Mouse (Mus musculus): ENCODE measurements around the gene Gabrp. TPM values are rescaled to one million over a fixed set of nuclear protein-coding genes. Genes with fewer than 3 reads are reported as not detected.
A peak's percentile ranks its signal among the peaks of the same experiment; 100 is the strongest.

Gene Gabrp
- polyA plus RNA-seq, 1 experiment from 2014 or later = 0.52 TPM

DNA sequence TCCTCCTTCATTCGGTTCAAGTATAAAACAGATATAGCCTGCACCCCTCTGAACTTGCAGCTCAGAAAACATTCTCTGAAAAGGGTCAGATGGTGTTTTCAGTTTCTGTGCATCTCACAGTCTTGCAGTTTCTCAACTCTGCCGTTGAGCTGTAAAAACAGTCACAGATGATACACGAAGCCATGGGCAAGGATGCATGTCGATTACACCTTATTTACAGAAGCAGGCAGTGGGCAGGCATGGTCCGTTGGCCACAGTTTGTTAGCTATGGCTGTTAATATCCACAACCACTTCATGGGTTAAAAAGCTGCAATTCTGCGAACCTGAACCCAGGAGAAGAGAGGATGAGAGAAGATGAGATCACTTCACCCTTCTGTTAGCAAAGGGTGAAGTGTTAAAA lies 7.9 kb upstream of the Gabrp start:
- 72% methylated on average over 6 of the region's 6 CpGs for WGBS (ENCODE audit: insufficient replicate concordance)
- H3K4me3 ChIP-seq (ENCODE audit: low read depth, low read length) = no peak overlapping the region
- ATAC-seq (replicated peaks; ENCODE audit: insufficient number of reproducible peaks, low FRiP score, low TSS enrichment) = no peak

DNA sequence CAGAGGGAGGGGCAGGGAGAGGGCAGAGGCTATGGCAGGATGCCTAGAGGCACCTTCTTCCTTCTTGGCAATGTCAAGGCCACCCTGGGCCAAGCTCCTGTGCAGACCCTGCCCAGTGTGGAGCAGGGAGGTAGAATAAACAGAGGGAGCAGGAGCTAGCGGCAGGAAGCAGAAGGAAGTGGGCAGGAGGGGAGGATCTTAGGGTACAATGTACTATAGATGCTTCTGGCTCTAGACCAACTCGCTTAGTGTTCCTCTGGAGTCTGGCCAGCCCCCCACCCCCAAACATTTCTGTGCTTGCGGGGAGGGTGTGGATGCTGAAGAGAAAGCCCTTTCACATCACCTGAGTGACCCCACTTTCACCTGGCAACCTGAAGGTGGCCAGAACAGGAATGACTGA lies 862 bp upstream of the Gabrp start:
- no peak for ATAC-seq (replicated peaks; ENCODE audit: insufficient number of reproducible peaks, low FRiP score, low TSS enrichment)
- Histone ChIP-seq H3K27me3 (ENCODE audit: control insufficient read depth, insufficient read depth, low read length) (0 out of 2 replicates have a peak, but pooled peaks cover 5% of the 10 kb centered on the region), H3K4me2 (no peak overlapping the region), H3K9me3 (replicated peaks; ENCODE audit: control insufficient read depth, low read length) (no peaks in the 10 kb centered on the region), H3K9ac (ENCODE audit: low read depth, low read length) (no peak overlapping the region), H3K4me1 (ENCODE audit: control insufficient read depth, insufficient read depth, low read length) (no peaks in the 10 kb centered on the region), H3K4me3 (ENCODE audit: low read depth, low read length) (no peak overlapping the region), H3K36me3 (ENCODE audit: control insufficient read depth, insufficient read depth, low read length) (no peaks in the 10 kb centered on the region), H3K27ac (ENCODE audit: low read depth, low read length) (no peak overlapping the region)
- 56% methylated on average over 3 of the region's 3 CpGs for WGBS (ENCODE audit: insufficient replicate concordance)

More for the DNA sequence above, 7.9 kb upstream of the Gabrp start:
- no peak overlapping the region for H3K9ac ChIP-seq (ENCODE audit: low read depth, low read length)
- no peaks in the 10 kb centered on the region for H3K36me3 ChIP-seq (ENCODE audit: control insufficient read depth, insufficient read depth, low read length)
- H3K9me3 ChIP-seq (replicated peaks; ENCODE audit: control insufficient read depth, low read length) = no peaks in the 10 kb centered on the region
- no peaks in the 10 kb centered on the region for H3K27me3 ChIP-seq (ENCODE audit: control insufficient read depth, insufficient read depth, low read length)
- H3K4me1 ChIP-seq (ENCODE audit: control insufficient read depth, insufficient read depth, low read length) = no peaks in the 10 kb centered on the region
- no peak overlapping the region for H3K4me2 ChIP-seq
- H3K27ac ChIP-seq (ENCODE audit: low read depth, low read length) = no peak overlapping the region

DNA sequence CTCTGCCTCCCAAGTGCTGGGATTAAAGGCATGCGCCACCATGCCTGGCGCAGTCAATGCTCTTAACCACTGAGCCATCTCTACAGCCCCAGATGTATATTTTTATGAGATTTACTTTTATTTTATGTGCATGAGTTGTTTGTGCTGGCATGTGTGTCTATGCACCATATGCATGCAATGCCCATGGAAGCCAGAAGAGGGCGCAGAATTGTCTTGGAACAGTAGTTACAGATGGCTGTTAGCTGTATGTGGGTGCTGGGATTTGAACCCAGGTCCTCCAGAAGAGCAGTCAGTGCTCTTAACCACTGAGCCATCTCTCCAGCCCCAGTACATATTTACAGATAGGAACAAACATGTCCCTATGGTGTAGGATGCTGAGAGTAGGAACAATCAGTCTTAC lies 3.8 kb downstream of the Gabrp start:
- Histone ChIP-seq H3K27ac (ENCODE audit: low read depth, low read length) (no peak overlapping the region), H3K27me3 (ENCODE audit: control insufficient read depth, insufficient read depth, low read length) (0 out of 2 replicates have a peak, but pooled peaks cover 4% of the 10 kb centered on the region), H3K4me1 (ENCODE audit: control insufficient read depth, insufficient read depth, low read length) (no peaks in the 10 kb centered on the region), H3K9me3 (replicated peaks; ENCODE audit: control insufficient read depth, low read length) (no peaks in the 10 kb centered on the region), H3K4me2 (no peak overlapping the region), H3K36me3 (ENCODE audit: control insufficient read depth, insufficient read depth, low read length) (no peaks in the 10 kb centered on the region), H3K9ac (ENCODE audit: low read depth, low read length) (no peak overlapping the region), H3K4me3 (ENCODE audit: low read depth, low read length) (no peak overlapping the region)
- ATAC-seq (replicated peaks; ENCODE audit: insufficient number of reproducible peaks, low FRiP score, low TSS enrichment) = no peak
- 78% methylated on average over 3 of the region's 3 CpGs for WGBS (ENCODE audit: insufficient replicate concordance)

DNA sequence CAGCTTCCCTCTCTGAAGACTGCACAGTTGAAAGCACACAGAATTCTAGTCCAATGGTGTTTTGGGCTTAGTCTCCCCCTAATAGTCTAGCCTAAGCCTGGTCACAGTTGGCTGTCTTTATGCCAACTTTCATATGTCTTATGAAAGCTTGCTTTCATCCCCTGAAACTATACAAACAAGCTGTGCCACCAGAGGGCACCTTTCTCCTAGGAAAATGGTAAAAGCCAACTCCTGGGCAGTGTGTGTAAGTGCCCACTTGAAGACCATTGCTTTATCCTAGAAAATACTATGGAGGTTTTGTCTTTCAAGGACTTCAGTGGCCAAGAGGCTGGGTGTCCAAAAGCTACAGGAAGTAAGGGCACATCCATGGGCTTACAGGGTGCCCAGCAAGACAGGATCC lies 8.3 kb downstream of the Gabrp start:
- H3K27ac ChIP-seq (ENCODE audit: low read depth, low read length) = no peak overlapping the region
- no peak overlapping the region for H3K9ac ChIP-seq (ENCODE audit: low read depth, low read length)
- no peak overlapping the region for H3K4me3 ChIP-seq (ENCODE audit: low read depth, low read length)
- no peaks in the 10 kb centered on the region for H3K27me3 ChIP-seq (ENCODE audit: control insufficient read depth, insufficient read depth, low read length)
- H3K36me3 ChIP-seq (ENCODE audit: control insufficient read depth, insufficient read depth, low read length) = no peaks in the 10 kb centered on the region
- no peaks in the 10 kb centered on the region for H3K9me3 ChIP-seq (replicated peaks; ENCODE audit: control insufficient read depth, low read length)
- H3K4me1 ChIP-seq (ENCODE audit: control insufficient read depth, insufficient read depth, low read length) = no peaks in the 10 kb centered on the region
- H3K4me2 ChIP-seq = no peak overlapping the region
- ATAC-seq (replicated peaks; ENCODE audit: insufficient number of reproducible peaks, low FRiP score, low TSS enrichment) = no peak

DNA sequence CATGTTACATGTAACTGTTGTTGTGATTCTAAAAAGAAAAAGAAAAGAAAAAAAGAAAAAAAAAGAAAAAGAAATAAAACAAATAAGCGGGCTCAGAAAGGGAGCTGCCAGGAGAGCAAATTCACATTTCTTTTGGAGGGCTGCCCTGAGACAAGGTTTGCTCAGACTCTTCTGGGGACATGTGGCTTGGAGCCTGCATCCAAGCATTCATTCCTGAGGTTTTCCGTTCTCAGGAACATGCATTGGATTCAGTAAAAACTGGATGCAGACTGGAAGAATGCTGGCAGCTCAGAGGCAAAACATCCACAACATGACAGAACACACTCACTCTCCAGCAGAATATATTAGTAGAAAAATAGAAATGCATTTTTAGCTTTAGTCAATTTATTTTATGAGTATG lies 14.8 kb downstream of the Gabrp start:
- WGBS (ENCODE audit: insufficient replicate concordance) = 75% methylated on average over 2 of the region's 2 CpGs
- Histone ChIP-seq H3K9ac (ENCODE audit: low read depth, low read length) (no peak overlapping the region), H3K9me3 (replicated peaks; ENCODE audit: control insufficient read depth, low read length) (no peaks in the 10 kb centered on the region), H3K4me2 (no peak overlapping the region), H3K4me1 (ENCODE audit: control insufficient read depth, insufficient read depth, low read length) (no peaks in the 10 kb centered on the region), H3K27me3 (ENCODE audit: control insufficient read depth, insufficient read depth, low read length) (no peaks in the 10 kb centered on the region), H3K4me3 (ENCODE audit: low read depth, low read length) (no peak overlapping the region), H3K36me3 (ENCODE audit: control insufficient read depth, insufficient read depth, low read length) (no peaks in the 10 kb centered on the region), H3K27ac (ENCODE audit: low read depth, low read length) (no peak overlapping the region)
- ATAC-seq (replicated peaks; ENCODE audit: insufficient number of reproducible peaks, low FRiP score, low TSS enrichment) = no peak

DNA sequence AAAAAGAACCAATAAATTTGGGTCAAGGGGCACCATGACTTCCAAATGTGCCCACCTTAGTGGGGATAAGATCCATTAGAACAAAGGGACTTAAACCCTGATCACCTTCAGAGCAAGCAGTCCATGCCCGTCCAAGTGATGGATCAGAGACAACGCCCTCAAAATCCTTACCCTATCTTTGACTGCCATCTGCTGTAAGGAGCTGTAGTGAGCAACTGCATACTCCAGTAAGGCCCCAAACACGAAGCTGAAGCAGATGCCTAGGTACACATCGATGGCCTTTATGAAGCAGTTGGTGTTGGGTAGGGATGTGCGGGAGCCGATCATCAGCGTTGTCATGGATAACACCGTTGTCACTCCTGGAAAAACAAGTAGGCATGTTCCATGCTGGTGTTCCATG lies 24.6 kb downstream of the Gabrp start:
- no peak overlapping the region for H3K27ac ChIP-seq (ENCODE audit: low read depth, low read length)
- H3K9ac ChIP-seq (ENCODE audit: low read depth, low read length) = no peak overlapping the region
- H3K4me3 ChIP-seq (ENCODE audit: low read depth, low read length) = no peak overlapping the region
- no peaks in the 10 kb centered on the region for H3K27me3 ChIP-seq (ENCODE audit: control insufficient read depth, insufficient read depth, low read length)
- no peak overlapping the region for H3K4me2 ChIP-seq
- 82% methylated on average over 8 of the region's 8 CpGs for WGBS (ENCODE audit: insufficient replicate concordance)
- no peaks in the 10 kb centered on the region for H3K9me3 ChIP-seq (replicated peaks; ENCODE audit: control insufficient read depth, low read length)
- H3K4me1 ChIP-seq (ENCODE audit: control insufficient read depth, insufficient read depth, low read length) = no peaks in the 10 kb centered on the region
- no peaks in the 10 kb centered on the region for H3K36me3 ChIP-seq (ENCODE audit: control insufficient read depth, insufficient read depth, low read length)
- ATAC-seq (replicated peaks; ENCODE audit: insufficient number of reproducible peaks, low FRiP score, low TSS enrichment) = no peak

DNA sequence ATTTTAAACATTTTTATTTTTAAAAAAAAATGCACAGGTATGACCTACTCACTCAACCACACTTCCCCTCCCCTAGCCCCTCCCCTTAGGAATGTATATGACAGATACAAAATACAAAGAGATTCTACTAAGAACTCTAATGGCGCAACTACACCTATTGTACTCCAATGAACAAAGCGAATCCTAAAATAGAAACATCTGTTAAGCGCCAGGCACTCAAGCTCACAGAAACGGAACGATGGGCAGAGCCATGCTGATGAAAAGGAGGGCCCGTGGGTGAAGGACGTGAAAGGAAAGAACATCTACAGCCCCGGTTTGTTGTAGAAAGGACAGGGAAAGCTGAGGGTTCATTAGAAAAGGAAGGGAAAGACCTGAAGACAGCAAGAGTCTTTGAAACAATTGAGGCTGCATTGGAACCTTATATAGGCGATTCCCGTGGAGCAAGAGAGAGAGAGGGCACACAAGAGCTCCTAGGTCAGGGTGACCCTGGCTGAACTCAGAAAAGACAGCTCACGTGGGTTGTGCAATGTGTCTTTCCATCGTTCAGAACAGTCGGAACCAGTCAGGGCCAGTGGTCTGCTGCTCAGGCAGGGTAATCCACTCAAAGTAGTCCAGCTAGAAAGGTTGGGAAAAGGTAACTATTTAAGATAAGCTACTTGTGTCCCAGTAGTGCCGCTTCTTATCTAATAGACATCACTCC lies 27.7 kb downstream of the Gabrp start:
- Histone ChIP-seq H3K27me3 (ENCODE audit: control insufficient read depth, insufficient read depth, low read length) (no peaks in the 10 kb centered on the region), H3K4me3 (ENCODE audit: low read depth, low read length) (no peak overlapping the region), H3K36me3 (ENCODE audit: control insufficient read depth, insufficient read depth, low read length) (no peaks in the 10 kb centered on the region), H3K4me2 (peak overlapping the region; percentile 1; the same call in 1 of the 2 replicates), H3K9ac (ENCODE audit: low read depth, low read length) (no peak overlapping the region), H3K4me1 (ENCODE audit: control insufficient read depth, insufficient read depth, low read length) (no peaks in the 10 kb centered on the region), H3K9me3 (replicated peaks; ENCODE audit: control insufficient read depth, low read length) (no peaks in the 10 kb centered on the region), H3K27ac (ENCODE audit: low read depth, low read length) (no peak overlapping the region)
- ATAC-seq (replicated peaks; ENCODE audit: insufficient number of reproducible peaks, low FRiP score, low TSS enrichment) = no peak
- WGBS (ENCODE audit: insufficient replicate concordance) = 57% methylated on average over 14 of the region's 14 CpGs

DNA sequence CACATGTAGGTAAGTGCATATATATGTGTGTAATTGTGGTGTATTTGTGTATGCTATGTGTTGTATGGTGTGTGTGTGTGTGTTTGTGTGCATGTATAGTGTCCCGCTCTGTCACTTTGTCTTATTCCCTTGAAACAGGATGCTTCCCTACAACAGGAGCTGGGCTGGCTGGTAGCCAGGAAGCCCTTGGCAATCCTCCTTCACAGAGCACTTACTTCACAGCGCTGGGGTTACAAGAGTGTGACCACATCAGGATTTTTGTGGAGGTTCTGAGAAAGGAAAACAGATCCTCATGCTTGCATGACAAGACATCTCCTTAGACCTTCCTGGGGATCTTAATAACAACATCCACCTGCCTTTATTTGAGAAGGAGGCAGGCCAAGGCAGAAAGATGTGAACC lies 31.4 kb downstream of the Gabrp start:
- H3K4me1 ChIP-seq (ENCODE audit: control insufficient read depth, insufficient read depth, low read length) = no peaks in the 10 kb centered on the region
- H3K9ac ChIP-seq (ENCODE audit: low read depth, low read length) = no peak overlapping the region
- no peak overlapping the region for H3K4me3 ChIP-seq (ENCODE audit: low read depth, low read length)
- H3K27ac ChIP-seq (ENCODE audit: low read depth, low read length) = no peak overlapping the region
- H3K27me3 ChIP-seq (ENCODE audit: control insufficient read depth, insufficient read depth, low read length) = no peaks in the 10 kb centered on the region
- 78% methylated on average over 2 of the region's 2 CpGs for WGBS (ENCODE audit: insufficient replicate concordance)
- no peaks in the 10 kb centered on the region for H3K36me3 ChIP-seq (ENCODE audit: control insufficient read depth, insufficient read depth, low read length)
- no peaks in the 10 kb centered on the region for H3K9me3 ChIP-seq (replicated peaks; ENCODE audit: control insufficient read depth, low read length)
- H3K4me2 ChIP-seq = no peak overlapping the region
- ATAC-seq (replicated peaks; ENCODE audit: insufficient number of reproducible peaks, low FRiP score, low TSS enrichment) = no peak

DNA sequence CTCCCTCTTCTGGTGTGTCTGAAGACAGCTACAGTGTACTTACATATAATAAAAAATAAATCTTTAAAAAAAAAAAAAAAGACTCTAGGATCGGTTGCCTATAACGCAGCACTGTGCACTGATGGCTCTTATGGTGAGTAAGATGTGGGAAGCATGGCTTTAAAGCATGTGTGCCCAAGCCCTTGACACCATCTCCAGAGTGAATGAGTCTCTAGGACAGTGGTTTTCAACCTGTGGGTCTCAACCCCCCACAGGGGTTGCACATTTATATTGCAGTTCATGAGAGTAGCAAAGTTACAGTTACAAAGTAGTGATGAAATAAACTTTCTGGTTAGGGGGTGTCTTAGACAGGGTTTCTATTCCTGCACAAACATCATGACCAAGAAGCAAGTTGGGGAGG lies 33.8 kb downstream of the Gabrp start:
- no peak for ATAC-seq (replicated peaks; ENCODE audit: insufficient number of reproducible peaks, low FRiP score, low TSS enrichment)
- H3K4me3 ChIP-seq (ENCODE audit: low read depth, low read length) = no peak overlapping the region
- no peak overlapping the region for H3K27ac ChIP-seq (ENCODE audit: low read depth, low read length)
- no peak overlapping the region for H3K4me2 ChIP-seq
- 90% methylated on average over 2 of the region's 2 CpGs for WGBS (ENCODE audit: insufficient replicate concordance)
- H3K9me3 ChIP-seq (replicated peaks; ENCODE audit: control insufficient read depth, low read length) = no peaks in the 10 kb centered on the region
- H3K36me3 ChIP-seq (ENCODE audit: control insufficient read depth, insufficient read depth, low read length) = no peaks in the 10 kb centered on the region
- H3K9ac ChIP-seq (ENCODE audit: low read depth, low read length) = no peak overlapping the region
- H3K4me1 ChIP-seq (ENCODE audit: control insufficient read depth, insufficient read depth, low read length) = no peaks in the 10 kb centered on the region
- H3K27me3 ChIP-seq (ENCODE audit: control insufficient read depth, insufficient read depth, low read length) = no peaks in the 10 kb centered on the region

Data from heart, embryonic 11.5 days (tissue).